Mouse (Mus musculus): ENCODE measurements at regions not wholly inside any gene's neighbourhood (a gene's known extent, or its start where the extent isn't known, plus 50 kb on each side); places are given as distances from the start of the nearest gene placed in this dataset.

- Histone ChIP-seq H3K4me3 (ENCODE audit: low read depth, low read length) (no peak overlapping the region), H3K9ac (ENCODE audit: low read depth, low read length) (no peak overlapping the region), H3K9me3 (ENCODE audit: control insufficient read depth, low read length) (no peaks in the 10 kb centered on the region), H3K4me2 (replicated peaks; ENCODE audit: low read depth, low read length) (no peak overlapping the region), H3K36me3 (ENCODE audit: control insufficient read depth, insufficient read depth, low read length) (no peaks in the 10 kb centered on the region), H3K4me1 (replicated peaks; ENCODE audit: control insufficient read depth, insufficient read depth, low read length) (no peaks in the 10 kb centered on the region), H3K27ac (ENCODE audit: low read depth, low read length) (no peak overlapping the region), H3K27me3 (ENCODE audit: control insufficient read depth, insufficient read depth, low read length) (no peaks in the 10 kb centered on the region)
- ATAC-seq (ENCODE audit: low FRiP score) (no peak), DNase-seq (ENCODE audit: low spot score) (no peak)
- 88% methylated on average over 3 of the region's 3 CpGs for WGBS
Observed at GRCm38 (mm10) chrX:14091661-14092060, 119.3 kb upstream of the H2al1n start.

- Histone ChIP-seq H3K4me1 (replicated peaks; ENCODE audit: control insufficient read depth, insufficient read depth, low read length) (no peaks in the 10 kb centered on the region), H3K9me3 (ENCODE audit: control insufficient read depth, low read length) (no peaks in the 10 kb centered on the region), H3K27me3 (ENCODE audit: control insufficient read depth, insufficient read depth, low read length) (no peaks in the 10 kb centered on the region), H3K9ac (ENCODE audit: low read depth, low read length) (no peak overlapping the region), H3K27ac (ENCODE audit: low read depth, low read length) (no peak overlapping the region), H3K4me2 (replicated peaks; ENCODE audit: low read depth, low read length) (no peak overlapping the region), H3K36me3 (ENCODE audit: control insufficient read depth, insufficient read depth, low read length) (no peaks in the 10 kb centered on the region), H3K4me3 (ENCODE audit: low read depth, low read length) (no peak overlapping the region)
- 83% methylated on average over 2 of the region's 2 CpGs for WGBS
- no peak for DNase-seq (ENCODE audit: low spot score)
- no peak for ATAC-seq (ENCODE audit: low FRiP score)
Observed at GRCm38 (mm10) chrX:14133571-14133970, 77.4 kb upstream of the H2al1n start.

- WGBS, result 80% methylated on average over 2 of the region's 2 CpGs
- DNase-seq (ENCODE audit: low spot score), result no peak
- Histone ChIP-seq H3K27ac (ENCODE audit: low read depth, low read length) (no peak overlapping the region), H3K27me3 (ENCODE audit: control insufficient read depth, insufficient read depth, low read length) (no peaks in the 10 kb centered on the region), H3K4me1 (replicated peaks; ENCODE audit: control insufficient read depth, insufficient read depth, low read length) (no peaks in the 10 kb centered on the region), H3K9ac (ENCODE audit: low read depth, low read length) (no peak overlapping the region), H3K4me2 (replicated peaks; ENCODE audit: low read depth, low read length) (no peak overlapping the region), H3K4me3 (ENCODE audit: low read depth, low read length) (no peak overlapping the region), H3K36me3 (ENCODE audit: control insufficient read depth, insufficient read depth, low read length) (no peaks in the 10 kb centered on the region), H3K9me3 (ENCODE audit: control insufficient read depth, low read length) (no peaks in the 10 kb centered on the region)
- no peak for ATAC-seq (ENCODE audit: low FRiP score)
Observed at GRCm38 (mm10) chrX:14134600-14134999, 76.3 kb upstream of the H2al1n start.

DNA sequence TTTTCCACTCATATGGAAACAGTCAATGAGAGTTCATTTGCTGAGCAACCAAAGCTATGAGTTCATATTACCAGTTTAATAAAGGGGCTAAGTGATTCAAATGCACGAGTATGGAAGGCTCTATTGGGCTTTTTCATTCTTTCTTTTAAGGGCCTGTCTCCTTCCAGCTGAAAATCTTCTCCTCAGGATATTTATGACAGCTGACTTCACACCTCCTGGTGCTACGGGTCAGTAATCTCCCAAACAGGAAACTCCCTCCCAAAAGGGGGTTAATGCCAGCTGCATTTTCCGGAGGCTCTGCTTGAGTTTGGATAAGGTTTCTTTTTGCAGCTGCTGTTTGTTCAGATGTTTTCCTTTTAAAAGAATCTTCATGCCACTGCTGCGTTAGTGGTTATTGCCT, 72.5 kb upstream of the H2al1n start:
- no peaks in the 10 kb centered on the region for H3K27me3 ChIP-seq (ENCODE audit: control insufficient read depth, insufficient read depth, low read length)
- ATAC-seq (ENCODE audit: low FRiP score) (no peak), DNase-seq (ENCODE audit: low spot score) (peak; percentile 5)
- no peaks in the 10 kb centered on the region for H3K9me3 ChIP-seq (ENCODE audit: control insufficient read depth, low read length)
- WGBS, result 58% methylated on average over 4 of the region's 4 CpGs
- no peaks in the 10 kb centered on the region for H3K4me1 ChIP-seq (replicated peaks; ENCODE audit: control insufficient read depth, insufficient read depth, low read length)
- H3K4me3 ChIP-seq (ENCODE audit: low read depth, low read length), result no peak overlapping the region
- H3K27ac ChIP-seq (ENCODE audit: low read depth, low read length), result no peak overlapping the region
- no peak overlapping the region for H3K4me2 ChIP-seq (replicated peaks; ENCODE audit: low read depth, low read length)
- no peaks in the 10 kb centered on the region for H3K36me3 ChIP-seq (ENCODE audit: control insufficient read depth, insufficient read depth, low read length)
- H3K9ac ChIP-seq (ENCODE audit: low read depth, low read length), result no peak overlapping the region
